Mouse (Mus musculus) C2C12 (cell line): ENCODE measurements around the gene Pik3r5.

Experiments
- CEBPB ChIP-seq: IDR thresholded peaks from one replicate; pipeline ENCODE4 v1.6.1; 2011; ENCODE audit warnings: low read depth, mild to moderate bottlenecking, control low read depth, moderate library complexity
- CTCF ChIP-seq: IDR thresholded peaks from one replicate; pipeline ENCODE4 v1.5.1; 2011; ENCODE audit not compliant: control insufficient read depth, insufficient read depth, insufficient read length
- MYOD1 ChIP-seq: IDR thresholded peaks from one replicate; pipeline ENCODE4 v1.6.1; 2011; ENCODE audit warnings: low read depth; ENCODE audit not compliant: control insufficient read depth, insufficient read length
- MYOG ChIP-seq: IDR thresholded peaks from one replicate; pipeline ENCODE4 v1.6.1; 2011; ENCODE audit not compliant: control insufficient read depth, insufficient read length; ENCODE audit errors: extremely low read depth

GRCm38 (mm10) chr11:68508619-68509018, 76.7 kb downstream of the Pik3r5 start:
- TF ChIP-seq CTCF: no peak
- no peak for TF ChIP-seq CEBPB
- no peak for TF ChIP-seq MYOD1
- no peak for TF ChIP-seq MYOG
